Mouse (Mus musculus): Measurements from ENCODE around the gene Fam13c. TPM values are rescaled to one million over a fixed set of nuclear protein-coding genes. Genes with fewer than 3 reads are reported as not detected.

Fam13c gene
- polyA plus RNA-seq, 1 experiment = 1.1 TPM

DNA sequence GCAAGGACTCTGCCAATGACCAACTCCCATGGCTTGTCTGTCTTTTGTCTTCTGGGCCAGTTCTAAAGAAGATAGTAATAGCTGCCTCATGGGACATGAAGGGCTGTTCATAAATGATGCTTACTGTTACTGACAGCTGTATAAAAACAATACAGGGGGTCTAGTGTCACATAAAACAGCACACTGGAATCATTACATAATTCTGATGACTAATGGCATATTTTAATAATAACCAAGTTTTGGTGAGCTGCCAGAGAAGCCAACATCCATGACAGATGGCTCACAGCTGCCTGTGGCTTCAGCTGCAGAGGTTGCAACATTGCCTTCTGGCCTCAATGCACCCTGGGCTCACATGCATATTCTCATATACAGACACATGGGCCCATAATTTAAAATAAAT, 56.7 kb downstream of the Fam13c start:
- no peak for TF ChIP-seq CTCF (IDR thresholded peaks at IDR 0.05; ENCODE audit: control insufficient read depth, insufficient read depth, low read length)
- no peak for TF ChIP-seq POLR2A (IDR thresholded peaks at IDR 0.05; ENCODE audit: borderline replicate concordance, control insufficient read depth, low read depth, low read length)
- H3K4me1 ChIP-seq (ENCODE audit: control insufficient read depth, insufficient read depth, low read length) = no peaks in the 10 kb centered on the region
- H3K4me3 ChIP-seq (replicated peaks; ENCODE audit: control insufficient read depth, low read depth, low read length) = no peak overlapping the region
- no peak overlapping the region for H3K27ac ChIP-seq (ENCODE audit: control insufficient read depth, insufficient read depth, low read depth, low read length, poor library complexity)

GRCm38 (mm10) chr10:70498328-70498727, 58.0 kb downstream of the Fam13c start:
- TF ChIP-seq POLR2A (IDR thresholded peaks at IDR 0.05; ENCODE audit: borderline replicate concordance, control insufficient read depth, low read depth, low read length) = no peak
- TF ChIP-seq CTCF (IDR thresholded peaks at IDR 0.05; ENCODE audit: control insufficient read depth, insufficient read depth, low read length) = no peak
- H3K27ac ChIP-seq (ENCODE audit: control insufficient read depth, insufficient read depth, low read depth, low read length, poor library complexity) = no peak overlapping the region
- H3K4me1 ChIP-seq (ENCODE audit: control insufficient read depth, insufficient read depth, low read length) = no peaks in the 10 kb centered on the region
- H3K4me3 ChIP-seq (replicated peaks; ENCODE audit: control insufficient read depth, low read depth, low read length) = no peak overlapping the region
- WGBS = 47% methylated on average over 2 of the region's 2 CpGs

- Histone ChIP-seq H3K4me3 (replicated peaks; ENCODE audit: control insufficient read depth, low read depth, low read length) (no peak overlapping the region), H3K27ac (ENCODE audit: control insufficient read depth, insufficient read depth, low read depth, low read length, poor library complexity) (no peak overlapping the region), H3K4me1 (ENCODE audit: control insufficient read depth, insufficient read depth, low read length) (no peaks in the 10 kb centered on the region)
- TF ChIP-seq CTCF (IDR thresholded peaks at IDR 0.05; ENCODE audit: control insufficient read depth, insufficient read depth, low read length) = no peak
- WGBS = 79% methylated on average over 13 of the region's 13 CpGs
These were observed 59.0 kb downstream of the Fam13c start for GRCm38 (mm10) chr10:70499246-70499645.

DNA sequence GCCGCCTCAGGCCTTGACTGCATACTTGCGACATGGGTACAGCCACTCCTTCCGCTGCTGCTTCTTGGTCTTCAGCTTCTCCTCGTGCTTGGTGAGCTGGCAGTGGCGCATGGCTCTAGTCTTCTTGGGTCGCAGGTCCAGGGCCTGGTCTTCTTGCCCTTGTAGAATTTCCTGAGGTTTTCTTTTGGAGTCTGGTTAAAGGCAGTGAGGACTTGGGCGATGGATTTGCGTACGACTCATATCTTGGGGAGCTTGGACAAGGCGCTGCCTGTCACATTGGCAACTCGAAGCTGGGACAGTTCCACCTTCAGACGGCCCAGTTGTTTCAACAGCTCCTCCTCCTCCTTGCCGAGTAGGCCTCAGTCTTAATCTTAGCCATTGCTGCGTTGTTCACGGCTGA, 64.6 kb downstream of the Fam13c start:
- Histone ChIP-seq H3K4me3 (replicated peaks; ENCODE audit: control insufficient read depth, low read depth, low read length) (no peak overlapping the region), H3K4me1 (ENCODE audit: control insufficient read depth, insufficient read depth, low read length) (no peaks in the 10 kb centered on the region), H3K27ac (ENCODE audit: control insufficient read depth, insufficient read depth, low read depth, low read length, poor library complexity) (no peak overlapping the region)
- TF ChIP-seq CTCF (IDR thresholded peaks at IDR 0.05; ENCODE audit: control insufficient read depth, insufficient read depth, low read length) = no peak
- TF ChIP-seq POLR2A (IDR thresholded peaks at IDR 0.05; ENCODE audit: borderline replicate concordance, control insufficient read depth, low read depth, low read length) = no peak
- 84% methylated on average over 15 of the region's 15 CpGs for WGBS

GRCm38 (mm10) chr10:70505395-70505794, 65.1 kb downstream of the Fam13c start:
- no peak for TF ChIP-seq POLR2A (IDR thresholded peaks at IDR 0.05; ENCODE audit: borderline replicate concordance, control insufficient read depth, low read depth, low read length)
- TF ChIP-seq CTCF (IDR thresholded peaks at IDR 0.05; ENCODE audit: control insufficient read depth, insufficient read depth, low read length) = no peak
- H3K4me3 ChIP-seq (replicated peaks; ENCODE audit: control insufficient read depth, low read depth, low read length) = no peak overlapping the region
- no peak overlapping the region for H3K27ac ChIP-seq (ENCODE audit: control insufficient read depth, insufficient read depth, low read depth, low read length, poor library complexity)
- no peaks in the 10 kb centered on the region for H3K4me1 ChIP-seq (ENCODE audit: control insufficient read depth, insufficient read depth, low read length)

GRCm38 (mm10) chr10:70505842-70506241, 65.6 kb downstream of the Fam13c start:
- Histone ChIP-seq H3K4me1 (ENCODE audit: control insufficient read depth, insufficient read depth, low read length) (no peaks in the 10 kb centered on the region), H3K4me3 (replicated peaks; ENCODE audit: control insufficient read depth, low read depth, low read length) (no peak overlapping the region), H3K27ac (ENCODE audit: control insufficient read depth, insufficient read depth, low read depth, low read length, poor library complexity) (no peak overlapping the region)
- no peak for TF ChIP-seq POLR2A (IDR thresholded peaks at IDR 0.05; ENCODE audit: borderline replicate concordance, control insufficient read depth, low read depth, low read length)
- TF ChIP-seq CTCF (IDR thresholded peaks at IDR 0.05; ENCODE audit: control insufficient read depth, insufficient read depth, low read length) = no peak
- WGBS = 82% methylated on average over 5 of the region's 5 CpGs

- Histone ChIP-seq H3K27ac (ENCODE audit: control insufficient read depth, insufficient read depth, low read depth, low read length, poor library complexity) (no peak overlapping the region), H3K4me1 (ENCODE audit: control insufficient read depth, insufficient read depth, low read length) (no peaks in the 10 kb centered on the region), H3K4me3 (replicated peaks; ENCODE audit: control insufficient read depth, low read depth, low read length) (no peak overlapping the region)
- TF ChIP-seq CTCF (IDR thresholded peaks at IDR 0.05; ENCODE audit: control insufficient read depth, insufficient read depth, low read length) (no peak), POLR2A (IDR thresholded peaks at IDR 0.05; ENCODE audit: borderline replicate concordance, control insufficient read depth, low read depth, low read length) (no peak)
- 45% methylated on average over 15 of the region's 15 CpGs for whole genome bisulfite sequencing
These were observed 66.4 kb downstream of the Fam13c start for GRCm38 (mm10) chr10:70506499-70507168.

DNA sequence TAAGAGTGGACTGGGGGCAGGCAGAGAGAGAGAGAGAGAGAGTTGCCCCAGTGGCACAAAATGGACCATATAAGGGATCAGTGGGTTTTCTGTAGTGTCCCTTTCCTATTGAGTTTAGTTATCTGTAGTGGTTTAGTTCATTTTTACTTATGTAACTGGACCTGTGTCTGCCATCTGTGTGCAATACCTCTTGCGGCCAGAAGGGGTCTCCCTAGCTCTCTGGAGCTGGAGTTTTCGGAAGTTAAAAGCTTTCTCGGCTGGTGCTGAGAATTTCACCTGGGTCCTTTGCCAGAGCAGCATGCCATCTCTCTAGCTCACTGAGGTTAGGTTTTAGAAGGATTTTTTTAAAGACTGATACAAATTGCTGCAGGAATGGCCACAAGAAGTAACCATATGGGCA, 67.6 kb downstream of the Fam13c start:
- H3K4me3 ChIP-seq (replicated peaks; ENCODE audit: control insufficient read depth, low read depth, low read length) = no peak overlapping the region
- WGBS = 80% methylated on average over 3 of the region's 3 CpGs
- no peak overlapping the region for H3K27ac ChIP-seq (ENCODE audit: control insufficient read depth, insufficient read depth, low read depth, low read length, poor library complexity)
- no peaks in the 10 kb centered on the region for H3K4me1 ChIP-seq (ENCODE audit: control insufficient read depth, insufficient read depth, low read length)
- no peak for TF ChIP-seq POLR2A (IDR thresholded peaks at IDR 0.05; ENCODE audit: borderline replicate concordance, control insufficient read depth, low read depth, low read length)
- TF ChIP-seq CTCF (IDR thresholded peaks at IDR 0.05; ENCODE audit: control insufficient read depth, insufficient read depth, low read length) = no peak

GRCm38 (mm10) chr10:70514848-70515247, 74.6 kb downstream of the Fam13c start:
- WGBS = 68% methylated on average over 9 of the region's 9 CpGs

More at GRCm38 (mm10) chr10:70514848-70515247, 74.6 kb downstream of the Fam13c start:
- H3K4me3 ChIP-seq (replicated peaks; ENCODE audit: control insufficient read depth, low read depth, low read length) = no peak overlapping the region
- H3K27ac ChIP-seq (ENCODE audit: control insufficient read depth, insufficient read depth, low read depth, low read length, poor library complexity) = no peak overlapping the region
- no peak for TF ChIP-seq POLR2A (IDR thresholded peaks at IDR 0.05; ENCODE audit: borderline replicate concordance, control insufficient read depth, low read depth, low read length)
- TF ChIP-seq CTCF (IDR thresholded peaks at IDR 0.05; ENCODE audit: control insufficient read depth, insufficient read depth, low read length) = no peak
- H3K4me1 ChIP-seq (ENCODE audit: control insufficient read depth, insufficient read depth, low read length) = no peaks in the 10 kb centered on the region

Measured in bone marrow, adult 2 months (tissue).